Mouse (Mus musculus): ENCODE measurements around the gene Serpina3g.
"Not testable (repeated sequence)": the region's sequence is repeated elsewhere in the genome, so short reads cannot be mapped to it uniquely, and the experiment has no call there.

The Serpina3g gene

DNA sequence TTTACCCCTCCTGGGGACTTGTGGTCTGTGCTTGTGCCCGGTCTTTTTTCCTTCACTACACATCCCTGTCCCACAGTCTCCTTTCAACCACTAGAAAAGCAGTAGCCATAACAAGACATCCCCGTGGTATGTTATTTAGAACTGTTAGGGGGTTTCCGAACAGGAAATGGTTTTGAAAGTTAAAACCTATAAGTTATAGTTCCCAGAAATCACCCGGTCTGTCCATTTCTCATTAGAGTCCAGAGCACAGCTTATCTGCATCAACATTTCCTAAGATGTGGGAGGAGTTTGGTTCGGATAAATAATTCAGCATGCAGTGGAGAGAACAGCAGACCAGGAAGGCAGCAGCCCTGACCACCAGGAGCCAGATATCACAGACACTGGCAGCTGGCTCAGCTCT is at the start of gene Serpina3g:
Gene Serpina3g (plus strand): TSS at position 331 of the 400 bp plus-strand sequence.
- DNase-seq = no peak

DNA sequence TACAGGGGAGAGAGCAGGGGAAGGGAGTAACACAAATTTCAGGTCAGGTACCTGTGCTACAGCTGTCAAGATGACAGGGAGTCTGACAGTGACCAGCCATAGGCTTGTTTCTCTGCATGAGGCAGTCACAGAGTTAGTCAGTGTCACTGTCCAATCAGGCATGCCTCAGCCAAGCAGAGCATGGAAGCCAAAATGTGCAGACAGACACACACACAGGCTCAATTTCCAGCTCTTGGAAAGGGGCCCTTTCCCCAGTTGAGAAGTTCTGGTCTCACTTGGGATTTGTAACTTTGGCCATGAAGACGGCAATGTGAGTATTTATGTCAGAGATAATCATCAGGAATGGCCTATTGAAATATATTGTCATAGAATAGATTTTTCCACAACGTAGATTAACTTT is 46.8 kb upstream of the Serpina3g start:
- no peak for DNase-seq

DNA sequence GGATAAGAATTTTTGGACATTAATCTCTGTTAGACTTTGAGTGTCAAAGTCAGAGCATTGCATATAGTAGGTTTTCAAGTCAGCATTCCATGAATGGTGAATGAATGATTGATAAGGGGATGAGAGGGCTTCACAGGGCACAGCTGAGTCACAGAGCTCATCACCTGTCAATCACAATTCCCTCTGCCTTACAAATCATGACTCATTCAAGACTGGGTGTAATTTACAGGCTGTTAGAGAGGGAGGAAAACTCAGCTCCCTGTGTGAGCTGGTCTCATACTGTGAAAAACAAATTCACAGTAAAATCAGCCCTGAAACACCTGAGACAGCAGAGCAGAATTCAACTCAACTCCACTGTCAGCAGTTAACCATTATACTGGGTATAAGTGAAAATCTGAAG is 45.2 kb upstream of the Serpina3g start:
- no peak for DNase-seq

DNA sequence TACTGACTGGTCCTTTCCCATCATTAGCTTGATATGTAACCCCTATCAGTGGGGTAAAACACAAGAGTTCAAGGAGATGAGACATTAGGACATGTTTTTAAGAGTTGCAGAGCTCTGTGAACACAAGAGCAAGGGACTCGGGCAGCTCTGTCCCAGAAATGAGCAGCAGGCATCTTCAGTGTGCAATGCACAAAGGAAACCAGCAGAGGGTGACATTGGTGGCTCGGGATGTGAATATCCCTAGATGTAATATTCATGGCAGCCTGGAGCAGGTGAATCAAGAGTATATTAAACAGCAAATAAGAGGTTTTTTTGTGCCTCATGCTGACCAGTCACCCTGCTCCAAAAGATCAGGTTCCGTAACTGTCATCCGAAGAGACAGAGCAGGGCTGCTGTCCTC is 26.9 kb upstream of the Serpina3g start:
- peak; percentile 23 to 37 for DNase-seq

DNA sequence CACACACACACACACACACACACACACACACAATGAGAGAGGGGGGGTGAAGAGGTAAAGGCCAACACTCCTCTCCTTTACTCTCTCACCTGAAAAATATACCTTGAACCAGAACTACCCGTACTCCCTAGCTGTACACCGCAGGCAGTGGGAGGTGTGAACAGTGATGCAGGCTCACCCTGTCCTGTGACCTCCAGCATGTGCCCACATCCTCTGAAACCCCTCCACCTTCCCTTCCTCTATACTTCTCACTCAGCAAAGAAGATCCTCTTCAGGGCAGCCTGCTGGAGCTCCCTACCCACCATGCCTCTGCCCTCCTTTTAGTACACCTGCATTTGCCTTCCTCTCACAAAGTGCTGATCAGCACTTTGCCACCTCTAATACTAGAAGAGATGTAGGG is 26.2 kb upstream of the Serpina3g start:
- DNase-seq = no peak

DNA sequence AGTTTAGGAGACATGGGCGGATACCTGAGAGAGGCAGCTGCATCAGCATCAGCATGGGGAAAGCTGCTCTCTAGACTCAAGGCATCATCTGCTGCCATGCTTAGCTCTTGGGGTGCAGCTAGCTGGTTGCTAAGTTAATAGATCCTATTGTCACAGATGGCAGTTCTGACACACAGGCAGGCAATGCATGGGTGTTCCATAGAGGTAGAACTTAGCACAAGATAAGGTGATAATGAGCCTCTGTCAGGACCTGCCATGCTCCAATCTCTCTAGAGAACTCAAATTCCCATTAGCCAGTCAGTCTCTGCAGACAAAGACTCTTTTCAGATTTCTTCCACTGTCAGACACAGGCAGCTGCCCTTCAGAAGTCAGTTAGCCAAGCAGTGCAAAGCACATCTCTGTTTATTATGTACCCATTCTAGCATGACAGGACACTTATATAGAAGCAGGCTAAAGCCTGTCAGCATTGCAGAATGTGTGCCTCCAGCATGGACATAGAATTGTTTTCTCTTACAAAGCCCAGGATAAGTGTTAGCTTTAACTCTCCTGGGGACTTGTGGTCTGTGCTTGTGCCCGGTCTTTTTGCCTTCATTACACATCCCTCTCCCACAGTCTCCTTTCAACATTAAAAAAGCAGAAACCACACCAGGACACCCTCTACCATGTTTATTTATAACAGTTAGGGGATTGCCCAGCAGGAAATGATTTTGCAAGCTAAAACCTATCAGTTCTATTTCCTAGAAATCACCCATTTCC is 22.2 kb upstream of the Serpina3g start:
- no peak for DNase-seq

DNA sequence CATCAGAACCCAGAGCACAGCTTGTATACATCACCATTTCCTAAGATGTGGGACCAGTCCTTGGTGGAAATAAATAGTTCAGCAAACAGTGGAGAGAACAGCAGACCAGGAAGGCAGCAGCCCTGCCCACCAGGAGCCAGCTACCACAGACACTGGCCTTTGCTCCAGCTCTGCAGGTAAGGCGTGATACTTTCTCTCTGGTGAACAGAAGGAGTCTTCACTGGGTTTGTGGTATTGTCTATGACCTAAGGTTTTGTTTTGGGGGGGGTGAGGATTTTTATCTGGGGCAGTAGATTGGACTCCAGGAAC is 21.6 kb upstream of the Serpina3g start, which contains the start of gene Serpina3f:
Gene Serpina3f (plus strand): TSS at position 100 of the 309 bp plus-strand sequence.
- DNase-seq = no peak

DNA sequence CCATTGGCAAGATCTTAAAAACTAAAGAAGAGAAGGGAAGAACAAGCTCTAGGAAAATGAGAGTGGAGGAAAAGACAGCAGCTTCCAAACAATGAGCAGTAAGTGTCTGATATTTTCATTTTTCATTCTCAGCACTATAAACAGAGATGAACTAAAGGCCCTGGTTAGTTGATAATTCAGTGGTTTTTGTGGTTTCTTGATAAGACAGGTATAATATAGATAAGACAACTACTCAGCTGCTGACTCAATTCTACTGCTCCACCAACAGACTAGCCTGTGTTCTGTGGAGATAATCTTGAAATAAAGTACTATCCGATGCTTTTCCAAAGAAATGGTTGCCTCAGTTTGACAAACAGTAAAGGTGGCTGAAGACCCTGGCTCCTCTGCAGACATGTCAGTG is 20.8 kb upstream of the Serpina3g start:
- no peak for DNase-seq

DNA sequence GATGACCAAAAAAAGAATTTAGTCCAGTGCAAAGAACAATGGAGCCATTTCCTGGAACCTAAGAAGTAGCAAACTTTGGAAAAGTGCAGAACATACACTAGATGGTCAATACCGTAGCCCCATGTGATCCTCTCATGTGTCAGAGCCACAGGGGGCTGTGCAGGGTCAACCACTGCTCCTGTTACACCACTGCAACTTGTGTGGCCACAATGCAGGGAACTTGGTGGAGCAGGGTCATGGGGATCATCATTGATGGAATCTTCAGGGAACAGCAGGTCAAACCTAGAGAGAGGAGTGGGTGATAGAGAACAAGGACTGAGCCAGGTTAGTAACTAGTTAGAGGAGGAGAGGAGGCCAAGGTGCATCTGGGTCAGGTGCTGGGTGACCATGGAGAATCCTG is 14.4 kb upstream of the Serpina3g start:
- DNase-seq = no peak

DNA sequence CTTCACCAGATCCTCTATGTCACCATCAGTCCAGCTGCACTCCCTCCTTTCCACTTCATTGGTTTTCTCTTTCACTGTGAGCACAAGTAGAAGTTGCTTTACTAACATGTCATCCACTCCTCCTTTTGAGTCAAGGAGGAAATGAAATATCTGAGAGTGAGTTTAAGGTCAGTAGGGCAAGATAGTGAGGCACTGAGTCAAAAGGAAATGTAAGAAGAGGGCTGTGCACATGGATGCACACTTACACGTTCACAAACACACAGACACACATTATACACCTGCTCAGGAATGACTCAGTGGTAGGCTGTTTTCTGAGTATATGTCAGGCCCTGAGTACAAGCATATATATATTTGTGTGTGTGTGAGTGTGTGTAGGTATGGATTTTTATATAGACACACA is 12.4 kb upstream of the Serpina3g start:
- no peak for DNase-seq

DNA sequence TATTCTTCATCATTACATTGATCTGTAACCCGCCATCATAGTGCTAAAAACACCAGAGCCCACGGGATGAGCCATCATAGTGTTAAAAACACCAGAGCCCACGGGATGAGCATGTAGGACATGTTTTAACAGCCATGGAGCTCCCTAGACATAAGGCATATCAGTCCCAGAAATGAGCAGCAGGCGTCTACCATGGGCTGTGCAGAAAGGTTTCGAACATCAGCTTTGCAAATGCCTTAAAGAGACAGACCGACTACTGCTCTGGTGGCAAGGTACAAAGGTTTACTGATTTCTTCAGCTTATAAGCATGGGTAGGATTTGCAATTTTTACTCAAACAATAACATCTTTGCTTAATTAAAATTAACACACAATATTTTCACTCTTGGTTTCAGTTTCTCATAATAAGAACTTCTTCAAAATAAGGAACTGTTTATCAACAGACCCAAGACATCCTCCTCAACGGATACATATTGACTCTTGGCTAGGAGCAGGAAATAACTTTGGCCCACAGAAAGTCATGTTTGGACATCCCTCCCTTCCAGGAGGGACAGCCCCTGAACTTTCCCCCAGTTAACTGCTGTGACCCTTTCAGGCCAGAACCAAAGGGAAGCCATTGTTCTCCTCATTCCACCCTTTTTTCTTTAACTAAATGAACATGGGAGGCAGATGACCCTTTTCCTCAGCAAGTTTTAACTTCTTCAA is 11.3 kb upstream of the Serpina3g start:
- no peak for DNase-seq

DNA sequence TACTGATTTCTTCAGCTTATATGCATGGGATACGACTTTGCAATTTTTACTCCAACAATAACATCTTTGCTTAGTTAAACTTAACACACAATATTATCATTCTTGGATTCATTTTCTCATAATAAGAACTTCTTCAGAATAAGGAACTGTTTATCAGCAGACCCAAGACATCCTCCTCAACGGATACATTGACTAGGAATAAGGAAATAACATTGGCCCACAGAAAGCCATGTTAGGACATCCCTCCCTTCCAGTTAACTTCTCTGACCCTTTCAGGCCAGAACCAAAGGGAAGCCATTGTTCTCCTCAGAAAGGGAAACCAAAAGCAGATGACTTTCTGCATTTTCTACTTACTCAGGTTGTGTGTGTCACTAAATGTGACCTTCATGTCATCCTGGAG is 5.3 kb upstream of the Serpina3g start:
- DNase-seq = no peak

DNA sequence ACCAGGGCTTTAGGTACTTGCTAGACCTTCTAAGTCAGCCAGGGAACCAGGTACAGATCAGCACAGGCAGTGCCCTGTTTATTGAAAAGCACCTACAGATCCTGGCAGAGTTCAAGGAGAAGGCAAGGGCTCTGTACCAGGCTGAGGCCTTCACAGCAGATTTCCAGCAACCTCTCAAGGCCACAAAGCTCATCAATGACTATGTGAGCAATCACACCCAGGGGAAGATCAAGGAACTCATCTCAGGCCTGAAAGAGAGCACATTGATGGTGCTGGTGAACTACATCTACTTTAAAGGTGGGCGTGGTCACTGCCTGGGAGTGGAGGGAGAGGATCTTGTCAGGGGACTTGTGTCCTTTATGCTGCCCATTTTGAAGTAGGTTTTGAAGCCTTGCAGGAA is 2.0 kb downstream of the Serpina3g start:
- DNase-seq = not testable (repeated sequence)

DNA sequence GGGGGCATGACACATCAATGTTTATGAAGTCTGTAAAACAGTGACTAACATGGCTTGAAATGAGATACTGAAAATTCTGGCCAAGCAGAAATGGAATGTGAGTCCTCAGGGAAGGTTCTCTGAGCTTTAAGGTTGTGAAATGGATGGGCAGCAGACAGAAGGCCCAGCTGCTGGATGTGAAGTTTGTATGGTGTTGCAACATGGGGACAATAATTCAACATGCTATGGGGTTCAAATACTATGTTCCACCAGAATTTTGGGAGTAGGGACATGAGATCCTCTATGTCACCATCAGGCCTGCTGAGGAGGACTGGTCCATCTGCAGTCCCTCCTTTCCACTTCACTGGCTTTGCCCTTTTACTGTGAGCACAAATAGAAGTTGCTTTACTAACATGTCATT is 7.3 kb downstream of the Serpina3g start:
- DNase-seq = no peak

DNA sequence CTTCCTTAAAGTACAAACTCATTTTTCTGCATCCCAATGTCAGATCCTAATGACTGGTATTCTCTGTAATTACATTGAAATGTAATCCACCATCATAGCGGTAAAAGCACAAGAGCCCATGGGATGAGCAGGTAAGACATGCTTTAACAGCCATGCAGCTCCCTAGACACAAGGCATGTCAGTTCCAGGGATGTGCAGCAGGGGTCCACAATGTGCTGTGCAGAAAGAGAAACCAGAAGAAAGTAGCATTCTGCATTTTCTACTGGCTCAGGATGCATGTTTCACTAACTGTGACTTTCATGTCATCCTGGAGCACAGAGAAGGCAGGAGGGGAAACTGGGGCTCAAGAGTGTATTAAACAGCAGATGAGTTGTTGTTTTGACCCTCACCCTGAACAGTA is 9.0 kb downstream of the Serpina3g start:
- peak; percentile 56 to 60 for DNase-seq

DNA sequence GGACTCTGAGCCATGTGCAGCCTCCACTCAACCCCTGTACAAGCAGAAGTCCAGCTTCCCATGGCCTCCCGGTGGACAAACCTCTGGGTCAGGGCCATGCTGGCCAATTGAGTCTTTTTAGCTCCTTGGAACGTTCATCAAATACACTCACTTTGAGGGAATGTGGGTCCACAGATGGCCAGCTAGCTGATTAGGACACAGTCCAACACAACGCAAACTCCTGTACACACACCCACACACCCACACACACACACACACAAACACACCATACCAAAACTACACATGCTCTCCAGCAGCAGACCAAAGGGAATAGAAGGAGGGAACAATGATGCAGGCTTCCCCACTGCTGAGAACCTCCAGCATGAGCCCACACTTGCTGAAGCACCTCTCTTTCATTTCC is 9.6 kb downstream of the Serpina3g start:
- no peak for DNase-seq

DNA sequence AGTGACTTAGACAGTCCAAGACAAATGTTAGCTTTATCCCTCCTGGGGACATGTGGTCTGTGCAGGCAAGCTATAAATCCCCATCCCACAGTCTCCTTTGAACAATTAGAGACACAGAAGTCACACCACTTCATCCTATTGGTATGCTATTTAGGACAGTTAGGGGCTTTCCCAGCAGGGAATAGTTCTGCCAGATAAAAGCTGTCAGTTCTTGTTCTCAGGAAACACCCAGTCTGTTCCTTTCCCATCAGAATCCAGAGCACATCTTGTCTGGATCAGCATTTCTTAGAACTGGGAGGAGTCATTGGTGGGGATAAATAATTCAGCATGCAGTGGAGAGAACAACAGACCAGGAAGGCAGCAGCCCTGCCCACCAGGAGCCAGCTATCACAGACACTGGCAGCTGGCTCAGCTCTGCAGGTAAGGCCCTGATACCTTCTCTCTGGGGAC is 11.5 kb downstream of the Serpina3g start:
- DNase-seq = no peak

DNA sequence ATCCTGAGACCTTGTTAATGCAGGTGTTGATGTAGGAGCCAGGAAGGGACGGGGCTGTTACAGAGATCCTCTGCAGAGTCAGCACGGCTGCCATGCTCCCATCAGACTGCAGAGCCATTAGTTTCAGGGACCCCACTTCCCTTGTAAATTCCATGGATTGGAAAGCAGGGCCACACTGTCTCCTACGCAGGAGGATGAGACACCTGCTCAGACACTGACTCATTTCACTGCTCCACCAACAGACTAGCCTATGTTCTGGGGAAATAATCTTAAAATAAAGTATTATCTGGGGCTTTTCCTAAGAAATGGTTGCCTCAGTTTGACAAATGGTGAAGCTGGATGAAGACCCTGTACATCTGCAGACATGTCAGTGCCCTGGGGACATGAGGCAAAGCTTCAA is 12.2 kb downstream of the Serpina3g start:
- DNase-seq = no peak

DNA sequence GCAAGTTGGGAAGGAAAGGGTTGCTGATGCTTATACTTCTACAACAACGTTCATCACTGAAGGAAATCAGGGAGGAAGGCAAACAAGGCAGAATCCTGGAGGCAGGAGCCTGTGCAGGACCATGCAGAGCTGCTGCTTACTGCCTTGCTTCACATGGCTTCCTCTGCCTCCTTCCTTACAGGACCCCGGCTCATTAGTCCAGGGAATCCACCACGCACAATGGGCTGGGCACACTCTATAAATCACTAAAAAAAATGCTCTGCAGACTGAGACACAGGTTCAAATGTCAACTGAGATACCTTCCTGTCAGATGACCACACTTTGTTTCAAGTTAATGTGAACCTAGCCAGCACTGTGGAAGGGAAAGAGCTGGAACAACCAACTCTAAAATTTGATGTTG is 25.0 kb downstream of the Serpina3g start:
- DNase-seq = peak in 1 of 2 experiments; percentile 19

DNA sequence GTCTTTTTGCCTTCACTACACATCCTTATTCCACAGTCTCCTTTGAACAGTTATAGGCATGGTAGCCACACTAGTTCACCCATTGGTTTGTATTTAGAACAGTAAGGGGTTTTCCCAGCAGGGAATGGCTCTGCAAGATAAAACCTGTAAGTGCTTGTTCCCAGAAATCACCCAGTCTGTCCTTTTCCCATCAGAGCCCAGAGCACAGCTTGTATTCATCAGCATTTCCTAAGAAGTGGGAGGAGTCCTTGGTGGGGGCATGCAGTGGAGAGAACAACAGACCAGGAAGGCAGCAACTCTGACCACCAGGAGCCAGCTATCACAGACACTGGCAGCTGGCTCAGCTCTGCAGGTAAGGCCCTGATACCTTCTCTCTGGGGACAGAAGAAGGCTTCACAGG is 26.8 kb downstream of the Serpina3g start, which contains the start of gene Serpina3i:
Gene Serpina3i (plus strand): TSS at position 260 of the 400 bp plus-strand sequence.
- DNase-seq = peak in 1 of 2 experiments; percentile 25

DNA sequence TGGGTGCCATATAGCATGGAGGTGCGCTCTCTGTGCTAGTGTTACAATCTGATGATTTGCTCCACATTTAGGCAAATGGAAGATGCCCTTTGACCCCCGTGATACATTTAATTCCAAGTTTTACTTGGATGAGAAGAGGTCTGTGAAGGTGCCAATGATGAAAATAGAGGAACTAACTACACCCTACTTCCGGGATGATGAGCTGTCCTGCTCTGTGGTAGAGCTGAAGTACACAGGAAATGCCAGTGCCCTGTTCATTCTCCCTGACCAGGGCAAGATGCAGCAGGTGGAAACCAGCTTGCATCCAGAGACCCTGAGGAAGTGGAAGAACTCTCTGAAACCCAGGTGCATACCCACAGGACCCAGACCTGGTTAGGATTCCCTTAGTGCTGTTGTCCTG is 30.3 kb downstream of the Serpina3g start:
- DNase-seq = no peak

DNA sequence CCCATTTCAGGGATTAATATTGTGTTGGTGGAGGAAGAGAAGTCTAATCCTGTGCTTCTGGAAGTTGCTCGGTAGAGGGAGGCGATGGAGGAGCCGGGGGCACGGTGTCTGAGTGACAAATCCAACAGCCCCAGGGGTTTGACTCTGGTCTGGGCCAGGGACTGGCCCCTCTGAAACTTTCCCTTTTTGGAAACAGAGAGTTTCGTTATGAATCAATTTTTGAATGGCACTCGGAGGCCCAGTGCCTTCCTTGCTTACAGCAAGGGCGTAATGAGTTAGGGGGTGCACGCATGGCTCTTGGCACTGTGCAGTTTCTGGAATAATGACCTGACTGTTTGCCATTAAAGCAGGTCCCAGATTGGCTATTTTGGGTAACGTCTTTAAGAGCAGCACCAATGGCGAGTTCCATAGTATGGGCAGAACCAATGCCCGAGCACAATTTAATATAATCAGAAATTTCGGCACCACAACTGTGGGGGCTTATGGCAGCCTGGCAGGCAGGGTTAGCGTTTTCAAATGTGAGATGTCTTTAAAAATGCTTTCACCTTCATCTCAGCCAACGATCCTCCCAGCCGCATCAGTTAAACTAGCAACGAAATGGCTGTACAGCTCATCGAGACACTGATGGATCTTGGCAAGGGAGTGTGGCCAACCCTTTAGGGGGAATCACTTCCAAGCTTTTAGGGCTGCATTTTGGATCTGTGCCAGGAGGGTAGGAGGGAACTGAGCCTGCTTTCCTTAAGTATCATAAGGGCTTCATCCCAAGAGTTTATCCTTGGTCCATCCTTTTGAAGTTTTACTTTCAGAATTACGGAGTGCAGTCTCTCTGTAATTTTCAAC is 42.4 kb downstream of the Serpina3g start:
- no peak for DNase-seq

DNA sequence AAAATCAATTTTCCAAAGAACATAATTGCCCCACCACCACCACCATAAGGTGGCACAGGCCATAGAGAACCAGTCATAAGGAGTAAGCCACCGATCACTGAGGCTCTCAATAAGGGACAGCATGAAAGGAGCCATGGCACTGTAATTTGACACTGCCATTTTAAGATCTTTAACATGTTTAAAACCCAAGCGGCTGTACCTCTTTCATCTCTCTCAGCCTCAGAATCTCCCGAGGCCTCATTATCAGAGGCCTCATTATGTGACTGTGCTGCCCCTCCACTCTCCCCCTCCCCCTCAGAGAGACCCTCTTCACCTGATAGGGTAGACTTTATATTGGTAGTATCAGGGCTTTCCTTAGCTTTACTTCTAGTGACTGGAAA is 43.0 kb downstream of the Serpina3g start:
- DNase-seq = no peak

DNA sequence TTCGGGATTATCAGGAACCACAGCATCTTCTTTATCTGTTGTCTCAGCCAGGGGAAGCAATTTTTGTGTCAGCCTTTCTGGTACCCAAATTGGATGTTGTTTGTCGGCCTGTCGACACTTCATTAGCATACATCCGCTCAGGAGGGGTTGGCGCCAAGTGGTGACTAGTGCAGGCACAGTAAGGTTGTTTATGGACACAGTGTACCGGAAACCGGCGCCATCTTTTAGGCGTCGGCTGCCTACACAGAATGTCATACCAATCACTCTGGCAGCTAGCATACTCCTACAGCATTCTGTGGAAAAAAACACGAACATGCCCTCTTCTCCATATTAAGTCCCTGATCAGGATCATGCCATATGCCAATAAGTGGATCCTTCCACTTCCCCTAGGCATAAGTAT is 47.3 kb downstream of the Serpina3g start:
- DNase-seq = no peak
